Mouse (Mus musculus) liver, adult 2 months (tissue): ENCODE measurements around the gene Fanca.

Experiments
- CTCF ChIP-seq: fragments of 200-500 bp; IDR thresholded peaks from 2 replicates; pipeline ENCODE4 v1.5.1; 2011; ENCODE audit warnings: low read depth, low read length, control low read depth
- POLR2A ChIP-seq: fragments of 200-500 bp; IDR thresholded peaks from 2 replicates; pipeline ENCODE4 v1.6.1; 2011; ENCODE audit warnings: low read length, control low read depth; ENCODE audit not compliant: insufficient read depth; ENCODE audit errors: extremely low read depth

GRCm38 (mm10) chr8:123333864-123334263 lies 15.5 kb upstream of the Fanca start:
- TF ChIP-seq CTCF (no peak), POLR2A (no peak)
